Mouse (Mus musculus) heart, embryonic 13.5 days (tissue): ENCODE measurements around the gene Rims1. TPM values are rescaled to one million over a fixed set of nuclear protein-coding genes. Genes with fewer than 3 reads are reported as not detected.

ENCODE experiments used
- ATAC-seq: fragments of 200-750 bp; cut with Nextera tagmentation; 2 replicates; pipeline ENCODE4 v1.8.0; 2017; ENCODE audit warnings: moderate TSS enrichment; ENCODE audit not compliant: insufficient number of reproducible peaks, low FRiP score, low TSS enrichment; ENCODE audit errors: extremely low read depth
- H3K27ac ChIP-seq: fragments of 300-500 bp; sonication (generic); replicated peaks from 2 replicates; pipeline ENCODE4 v1.5.1; 2015; ENCODE audit warnings: moderate library complexity, mild to moderate bottlenecking, inconsistent platforms
- H3K27me3 ChIP-seq: fragments of 300-500 bp; sonication (generic); replicated peaks from 2 replicates; pipeline ENCODE4 v1.6.1; 2015; ENCODE audit warnings: mild to moderate bottlenecking, inconsistent platforms
- H3K36me3 ChIP-seq: fragments of 300-500 bp; sonication (generic); 2 replicates; pipeline ENCODE4 v1.6.1; 2015; ENCODE audit warnings: mild to moderate bottlenecking, inconsistent platforms
- H3K4me1 ChIP-seq: fragments of 300-500 bp; sonication (generic); 2 replicates; pipeline ENCODE4 v1.6.1; 2015; ENCODE audit warnings: inconsistent platforms
- H3K4me2 ChIP-seq: fragments of 300-500 bp; sonication (generic); 2 replicates; pipeline ENCODE4 v1.6.1; 2015; ENCODE audit warnings: inconsistent platforms, mild to moderate bottlenecking, moderate library complexity
- H3K4me3 ChIP-seq: fragments of 300-500 bp; sonication (generic); 2 replicates; pipeline ENCODE4 v1.5.1; 2015; ENCODE audit warnings: moderate library complexity, mild to moderate bottlenecking, inconsistent platforms
- H3K9ac ChIP-seq: fragments of 300-500 bp; sonication (generic); 2 replicates; pipeline ENCODE4 v1.6.1; 2015; ENCODE audit warnings: inconsistent platforms, mild to moderate bottlenecking, moderate library complexity
- H3K9me3 ChIP-seq: fragments of 300-500 bp; sonication (generic); 2 replicates; pipeline ENCODE4 v1.6.1; 2016; ENCODE audit warnings: inconsistent platforms
- WGBS: fragments of 180-500 bp; shearing (Covaris S2); methylation state at CpG from one replicate; pipeline ENCODE4 v1.1.7; 2015; ENCODE audit warnings: mixed read lengths; 5-methylcytosine and 5-hydroxymethylcytosine counted together
- polyA plus RNA-seq: library from polyadenylated mRNA; unstranded; fragments of >200 nt; fragmentation: Nextera tagmentation; extraction: Ambion mirVana; gene quantifications from 2 replicates; pipeline ENCODE4 v1.2.1, GENCODE M21; 2015

Gene Rims1
- polyA plus RNA-seq, 1 experiment from 2014 or later: 1.4 TPM

DNA sequence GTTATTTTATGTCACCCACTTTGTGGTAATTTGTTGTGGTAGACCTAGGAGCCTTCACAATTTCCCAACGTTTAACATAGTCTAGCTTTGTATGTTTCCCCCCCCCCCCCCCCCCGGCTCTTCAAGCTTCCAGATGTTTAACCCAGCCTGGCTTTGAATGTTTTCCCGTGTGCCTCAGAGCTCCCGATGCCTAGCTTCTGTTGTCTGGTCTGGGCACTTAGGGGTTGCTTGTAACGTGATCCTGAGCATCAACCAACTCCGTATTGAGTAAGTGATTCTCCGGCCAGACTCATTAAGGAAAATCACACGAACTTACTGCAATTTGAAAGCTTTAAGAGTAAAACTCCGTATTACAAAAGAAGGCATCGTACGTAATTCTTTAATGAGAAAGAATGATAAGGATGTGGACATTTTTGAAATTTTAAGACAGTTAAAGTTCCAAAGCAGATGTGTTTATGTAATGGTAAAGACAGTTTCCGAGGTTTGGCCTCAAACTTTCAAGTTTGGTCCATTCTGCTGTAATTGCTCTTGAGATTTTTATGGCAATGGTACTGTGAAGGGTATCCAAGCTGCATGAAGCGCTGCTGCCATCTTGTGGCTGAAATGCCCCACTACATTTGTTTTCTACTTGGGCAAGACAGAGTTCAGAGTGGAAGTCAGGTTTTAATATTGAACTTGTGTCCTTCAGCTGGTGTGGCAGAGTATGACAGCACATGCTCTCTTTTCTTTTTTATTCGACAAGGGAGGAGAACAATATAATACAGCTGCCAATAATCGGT, 537.0 kb downstream of the Rims1 start:
- no peaks in the 10 kb centered on the region for H3K9me3 ChIP-seq
- H3K9ac ChIP-seq: no peak overlapping the region
- no peak for ATAC-seq
- no peak overlapping the region for H3K27ac ChIP-seq
- no peaks in the 10 kb centered on the region for H3K27me3 ChIP-seq
- H3K4me2 ChIP-seq: peak overlapping the region; percentile 46
- 34% methylated on average over 15 of the region's 15 CpGs for WGBS
- H3K36me3 ChIP-seq: no peaks in the 10 kb centered on the region
- H3K4me1 ChIP-seq: no peaks in the 10 kb centered on the region
- no peak overlapping the region for H3K4me3 ChIP-seq

DNA sequence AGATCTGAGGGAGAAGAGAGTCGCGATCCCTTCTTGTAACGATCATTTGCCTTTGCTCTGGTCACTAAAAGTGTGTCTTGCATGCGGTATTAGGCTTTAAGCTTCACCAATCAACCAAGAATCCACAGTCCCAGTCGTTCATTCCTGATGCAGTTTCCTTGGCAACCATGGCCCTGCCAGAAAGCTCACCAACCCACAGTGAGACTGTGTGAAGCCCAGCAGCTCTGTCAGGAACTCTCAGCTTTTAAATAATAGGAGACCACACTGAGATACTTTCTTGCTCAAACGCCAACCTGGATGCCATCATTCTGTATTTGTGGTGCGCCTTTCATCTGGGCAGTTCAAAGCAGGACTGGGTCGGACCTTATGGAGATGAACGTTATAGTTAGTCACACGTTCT, 539.3 kb downstream of the Rims1 start:
- H3K4me2 ChIP-seq: no peak overlapping the region
- no peaks in the 10 kb centered on the region for H3K9me3 ChIP-seq
- H3K4me1 ChIP-seq: no peaks in the 10 kb centered on the region
- no peak for ATAC-seq
- 71% methylated on average over 10 of the region's 10 CpGs for WGBS
- no peak overlapping the region for H3K27ac ChIP-seq
- H3K9ac ChIP-seq: no peak overlapping the region
- H3K4me3 ChIP-seq: no peak overlapping the region
- no peaks in the 10 kb centered on the region for H3K36me3 ChIP-seq
- H3K27me3 ChIP-seq: no peaks in the 10 kb centered on the region

DNA sequence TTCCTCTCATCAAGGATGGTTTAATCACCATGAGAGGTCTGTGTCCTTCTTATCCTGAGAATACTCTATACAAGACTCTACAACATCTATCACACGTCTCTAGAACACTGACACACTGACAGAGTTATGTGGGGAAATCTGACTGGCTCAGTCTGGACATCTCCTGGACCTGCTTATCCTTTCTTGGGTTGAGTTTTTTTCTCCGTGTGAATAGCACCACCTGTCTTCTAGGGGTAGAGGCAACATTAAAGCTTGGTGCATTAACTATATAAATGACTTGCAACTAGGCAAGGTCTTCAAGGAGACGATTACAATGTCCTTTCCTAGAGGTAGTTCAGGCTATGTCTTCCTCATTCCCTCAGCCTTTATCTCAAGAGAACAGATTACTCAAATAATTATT, 540.3 kb downstream of the Rims1 start:
- Histone ChIP-seq H3K4me1 (no peaks in the 10 kb centered on the region), H3K36me3 (no peaks in the 10 kb centered on the region), H3K4me2 (no peak overlapping the region), H3K4me3 (no peak overlapping the region), H3K9me3 (no peaks in the 10 kb centered on the region), H3K27ac (no peak overlapping the region), H3K27me3 (no peaks in the 10 kb centered on the region), H3K9ac (no peak overlapping the region)
- no peak for ATAC-seq
- WGBS: 46% methylated on average over 3 of the region's 3 CpGs

DNA sequence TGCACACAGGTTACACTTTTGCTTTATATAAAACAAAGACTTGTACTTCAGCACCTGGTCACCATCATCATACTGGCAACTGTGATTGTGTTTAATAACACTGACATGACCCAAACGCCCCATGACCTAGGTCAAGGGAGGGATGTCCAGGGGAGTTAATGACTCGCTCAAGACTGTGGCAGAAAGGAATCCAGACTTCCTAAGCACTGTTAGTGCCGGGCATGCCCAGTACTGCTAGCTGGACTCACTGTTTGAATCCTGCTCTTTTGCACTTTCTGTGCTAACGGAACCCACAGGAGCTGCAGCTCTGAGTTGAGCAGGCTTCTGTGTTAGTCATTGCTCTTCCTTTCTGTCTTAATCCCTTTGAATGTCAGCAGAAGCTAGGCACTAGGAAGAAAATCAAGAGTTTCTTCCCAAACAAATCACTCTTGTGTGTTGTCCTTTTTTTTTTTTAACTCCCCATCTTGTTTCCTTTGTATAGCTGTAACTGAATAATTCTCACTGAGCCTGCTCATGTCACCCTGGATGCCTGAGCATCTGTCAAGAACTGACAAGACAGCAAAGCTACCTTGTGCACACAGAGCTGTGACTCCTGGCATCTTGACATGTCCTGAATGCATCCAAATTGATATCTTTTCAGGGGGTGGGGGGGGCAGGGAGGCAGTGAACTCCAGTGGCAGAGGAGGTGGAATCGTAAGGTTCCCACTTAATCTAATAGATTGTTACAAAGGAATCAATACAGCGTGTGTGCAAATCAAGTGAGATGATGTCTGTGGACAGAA, 543.4 kb downstream of the Rims1 start:
- no peak overlapping the region for H3K27ac ChIP-seq
- no peaks in the 10 kb centered on the region for H3K27me3 ChIP-seq
- 52% methylated on average over 6 of the region's 6 CpGs for WGBS
- no peak for ATAC-seq
- no peaks in the 10 kb centered on the region for H3K9me3 ChIP-seq
- H3K4me2 ChIP-seq: no peak overlapping the region
- no peak overlapping the region for H3K4me3 ChIP-seq
- no peak overlapping the region for H3K9ac ChIP-seq
- H3K4me1 ChIP-seq: no peaks in the 10 kb centered on the region
- no peaks in the 10 kb centered on the region for H3K36me3 ChIP-seq

DNA sequence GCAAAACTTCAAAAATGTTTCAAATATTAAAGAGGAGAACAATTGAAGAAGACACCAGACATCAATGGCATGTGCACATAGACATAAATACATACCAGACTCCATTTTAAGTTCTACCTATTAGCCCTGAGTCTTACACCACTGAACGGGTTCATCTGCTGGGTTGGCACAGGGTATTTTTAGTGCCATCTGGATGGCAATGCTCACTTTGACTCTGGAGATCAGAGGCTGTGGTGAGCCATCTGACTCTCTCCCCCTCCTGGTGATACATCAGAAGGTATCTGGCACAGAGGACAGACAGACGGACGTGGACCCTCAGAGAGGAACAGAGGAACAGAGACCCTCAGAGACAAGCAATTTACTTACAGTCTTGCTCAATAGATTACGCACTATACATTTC, 544.1 kb downstream of the Rims1 start:
- no peak for ATAC-seq
- 89% methylated on average over 4 of the region's 4 CpGs for WGBS
- Histone ChIP-seq H3K4me1 (no peaks in the 10 kb centered on the region), H3K4me3 (no peak overlapping the region), H3K36me3 (no peaks in the 10 kb centered on the region), H3K9me3 (no peaks in the 10 kb centered on the region), H3K4me2 (no peak overlapping the region), H3K27ac (no peak overlapping the region), H3K9ac (no peak overlapping the region), H3K27me3 (no peaks in the 10 kb centered on the region)

DNA sequence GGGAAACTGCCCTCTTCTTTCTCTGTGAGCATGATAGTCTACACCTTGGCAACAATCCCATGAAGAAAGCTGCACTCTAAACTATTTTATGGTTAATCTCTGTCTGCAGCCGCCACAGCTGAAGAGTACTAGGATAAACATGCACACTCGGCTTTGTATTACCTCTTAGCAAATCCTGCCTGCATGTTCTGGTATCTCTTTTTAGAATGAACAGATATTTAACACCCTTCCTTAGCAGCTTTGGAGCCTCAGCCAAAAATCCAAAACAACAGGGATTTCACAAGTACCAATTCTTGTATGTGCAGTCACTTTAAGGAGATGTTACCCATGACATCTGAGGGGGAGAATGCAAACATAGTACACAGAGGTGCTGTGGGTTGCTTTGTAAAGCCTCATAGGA, 545.5 kb downstream of the Rims1 start:
- H3K4me2 ChIP-seq: no peak overlapping the region
- no peak overlapping the region for H3K9ac ChIP-seq
- H3K4me1 ChIP-seq: no peaks in the 10 kb centered on the region
- 58% methylated on average over 2 of the region's 2 CpGs for WGBS
- no peak overlapping the region for H3K4me3 ChIP-seq
- no peak overlapping the region for H3K27ac ChIP-seq
- H3K9me3 ChIP-seq: no peaks in the 10 kb centered on the region
- no peaks in the 10 kb centered on the region for H3K27me3 ChIP-seq
- no peak for ATAC-seq
- no peaks in the 10 kb centered on the region for H3K36me3 ChIP-seq

DNA sequence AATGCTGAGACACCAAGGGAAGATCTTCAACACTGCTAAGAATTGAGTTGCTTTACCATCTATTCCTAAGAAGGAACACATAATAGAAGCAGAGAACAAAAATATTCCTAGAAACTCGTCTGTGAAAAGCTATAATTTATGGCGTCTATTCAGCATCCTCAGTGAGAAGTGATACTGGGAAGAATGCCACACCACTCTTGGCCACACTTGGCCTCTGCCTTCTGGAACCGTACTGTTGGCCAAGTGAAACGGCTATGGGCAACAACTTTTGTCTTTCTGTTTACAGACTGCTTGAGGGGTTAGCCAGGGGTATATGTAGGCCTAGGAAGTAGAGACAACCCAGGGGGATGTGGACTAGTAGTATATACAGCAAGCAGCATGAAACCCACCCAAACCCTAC, 547.4 kb downstream of the Rims1 start:
- H3K9ac ChIP-seq: no peak overlapping the region
- H3K4me3 ChIP-seq: no peak overlapping the region
- no peaks in the 10 kb centered on the region for H3K36me3 ChIP-seq
- H3K4me2 ChIP-seq: no peak overlapping the region
- 76% methylated on average over 4 of the region's 4 CpGs for WGBS
- no peaks in the 10 kb centered on the region for H3K9me3 ChIP-seq
- no peaks in the 10 kb centered on the region for H3K4me1 ChIP-seq
- no peak overlapping the region for H3K27ac ChIP-seq
- H3K27me3 ChIP-seq: no peaks in the 10 kb centered on the region
- no peak for ATAC-seq

DNA sequence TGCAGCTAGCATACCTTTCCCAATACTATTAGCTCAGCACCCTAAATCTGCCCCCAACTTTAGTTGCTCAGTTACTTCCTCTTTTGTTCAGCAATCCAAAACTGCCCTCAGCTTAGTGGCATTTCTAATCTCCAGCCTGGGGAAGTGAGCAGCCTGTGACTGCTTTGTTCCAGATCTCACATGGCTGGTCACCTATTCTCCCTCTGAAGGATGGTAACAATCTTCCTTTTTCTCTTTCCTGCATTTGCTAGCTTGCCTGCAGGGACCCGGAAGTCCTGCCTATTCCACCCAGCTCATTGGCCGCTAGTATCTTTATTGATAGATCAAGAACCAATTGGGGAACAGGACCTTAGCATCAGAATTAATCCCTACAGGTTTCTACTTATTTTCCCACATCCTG, 551.5 kb downstream of the Rims1 start:
- Histone ChIP-seq H3K4me1 (no peaks in the 10 kb centered on the region), H3K9me3 (no peaks in the 10 kb centered on the region), H3K9ac (no peak overlapping the region), H3K4me3 (no peak overlapping the region), H3K4me2 (no peak overlapping the region), H3K27ac (no peak overlapping the region), H3K27me3 (no peaks in the 10 kb centered on the region), H3K36me3 (no peaks in the 10 kb centered on the region)
- ATAC-seq: no peak
- WGBS: 79% methylated on average over 2 of the region's 2 CpGs

DNA sequence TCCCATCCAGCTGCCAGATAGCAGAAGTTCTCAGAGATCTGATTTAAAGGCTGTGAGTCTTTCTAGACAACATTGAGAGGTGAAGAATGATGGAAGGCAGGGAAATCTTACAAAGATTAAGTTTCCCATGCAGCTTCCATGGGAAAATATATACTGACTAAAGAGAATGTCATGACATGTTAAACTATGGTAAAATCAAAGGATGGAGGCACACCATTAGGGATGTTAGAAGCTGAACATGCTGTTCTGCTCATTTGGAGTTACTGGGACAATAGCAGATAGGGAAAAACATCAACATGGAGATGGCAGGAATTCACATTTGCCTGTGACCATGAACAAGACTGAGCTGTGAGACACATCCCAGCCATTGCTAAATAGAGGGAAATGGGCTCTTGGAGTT, 552.9 kb downstream of the Rims1 start:
- H3K4me2 ChIP-seq: no peak overlapping the region
- no peak for ATAC-seq
- H3K4me1 ChIP-seq: no peaks in the 10 kb centered on the region
- H3K9me3 ChIP-seq: no peaks in the 10 kb centered on the region
- H3K4me3 ChIP-seq: no peak overlapping the region
- H3K27me3 ChIP-seq: no peaks in the 10 kb centered on the region
- no peak overlapping the region for H3K27ac ChIP-seq
- no peak overlapping the region for H3K9ac ChIP-seq
- no peaks in the 10 kb centered on the region for H3K36me3 ChIP-seq

DNA sequence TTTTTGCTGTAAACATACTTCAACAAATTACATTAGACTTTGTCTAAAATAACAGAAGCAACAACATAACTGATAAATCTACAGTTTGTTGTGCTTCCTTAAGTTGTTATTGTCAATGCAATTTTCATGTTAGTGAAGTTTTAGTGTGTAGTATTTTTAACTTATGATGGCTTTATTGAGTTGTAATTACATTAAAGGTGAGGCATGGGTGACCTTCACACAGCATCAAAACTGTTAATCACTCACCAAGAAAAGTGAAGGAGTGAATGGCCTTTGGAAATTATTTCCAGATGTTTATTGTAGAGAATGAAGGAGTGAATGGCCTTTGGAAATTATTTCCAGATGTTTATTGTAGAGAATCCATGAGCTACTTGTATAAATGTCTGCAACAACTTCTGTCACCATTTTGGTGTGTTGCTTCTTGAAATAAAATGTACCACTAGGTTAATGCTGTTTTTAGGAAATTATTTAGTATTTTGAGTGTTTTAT, 556.9 kb downstream of the Rims1 start:
- Histone ChIP-seq H3K4me2 (no peak overlapping the region), H3K9ac (no peak overlapping the region), H3K4me3 (no peak overlapping the region), H3K9me3 (no peaks in the 10 kb centered on the region), H3K36me3 (no peaks in the 10 kb centered on the region), H3K27me3 (no peaks in the 10 kb centered on the region), H3K4me1 (no peaks in the 10 kb centered on the region), H3K27ac (no peak overlapping the region)
- ATAC-seq: no peak

DNA sequence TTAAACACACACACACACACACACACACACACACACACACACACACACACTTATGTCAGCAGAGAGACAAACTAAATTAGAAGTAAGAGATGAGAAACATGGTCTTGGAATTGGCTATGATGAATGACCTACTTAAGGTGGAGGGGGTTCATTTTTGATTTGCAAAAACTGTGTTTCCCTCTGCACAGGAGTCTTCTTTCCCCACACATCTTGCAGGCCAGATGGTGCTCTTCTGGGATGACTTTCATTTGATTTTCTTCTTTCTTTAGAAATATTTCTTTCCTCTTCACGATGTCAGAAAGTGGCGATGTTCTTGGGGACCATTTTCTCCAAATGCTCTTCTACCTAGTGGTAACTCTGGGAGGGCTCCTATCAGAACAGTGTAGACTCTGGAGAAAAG, 560.0 kb downstream of the Rims1 start:
- no peaks in the 10 kb centered on the region for H3K4me1 ChIP-seq
- H3K27ac ChIP-seq: no peak overlapping the region
- H3K9me3 ChIP-seq: no peaks in the 10 kb centered on the region
- no peaks in the 10 kb centered on the region for H3K27me3 ChIP-seq
- no peak overlapping the region for H3K9ac ChIP-seq
- ATAC-seq: no peak
- no peaks in the 10 kb centered on the region for H3K36me3 ChIP-seq
- H3K4me3 ChIP-seq: no peak overlapping the region
- H3K4me2 ChIP-seq: no peak overlapping the region
- WGBS: 75% methylated on average over 2 of the region's 2 CpGs
